Mouse (Mus musculus) kidney, adult 11 months (tissue): Measurements from ENCODE around the gene Gm10665.
"Not testable (repeated sequence)": the region's sequence is repeated elsewhere in the genome, so short reads cannot be mapped to it uniquely, and the experiment has no call there.

Experiments used
- DNase-seq: peaks from one replicate; pipeline ENCODE4 v3.0.0; 2022

The Gm10665 gene

GRCm38 (mm10) chr7:22463975-22464374 lies at the start of gene Gm10665:
TSS of gene Gm10665 (minus strand) at chr7:22464075.
- not testable (repeated sequence) for DNase-seq

- DNase-seq = not testable (repeated sequence)
Measured at GRCm38 (mm10) chr7:22499578-22499977, 35.7 kb upstream of the Gm10665 start, which contains the start of gene Vmn1r151. TSS of gene Vmn1r151 (minus strand) at chr7:22499678.

GRCm38 (mm10) chr7:22438129-22438528 lies 25.7 kb downstream of the Gm10665 start, which contains the start of gene Vmn1r149:
TSS of gene Vmn1r149 (minus strand) at chr7:22438229.
- not testable (repeated sequence) for DNase-seq

GRCm38 (mm10) chr7:22413283-22413682 lies 50.6 kb downstream of the Gm10665 start, which contains the start of gene Vmn1r148:
TSS of gene Vmn1r148 (plus strand) at chr7:22413583.
- not testable (repeated sequence) for DNase-seq
